Mouse (Mus musculus): Measurements from ENCODE around the gene Spata31d1c. TPM values are rescaled to one million over a fixed set of nuclear protein-coding genes. Genes with fewer than 3 reads are reported as not detected.

Gene Spata31d1c
- not detected for total RNA-seq (2021)
- long read RNA-seq: 0 reads

DNA sequence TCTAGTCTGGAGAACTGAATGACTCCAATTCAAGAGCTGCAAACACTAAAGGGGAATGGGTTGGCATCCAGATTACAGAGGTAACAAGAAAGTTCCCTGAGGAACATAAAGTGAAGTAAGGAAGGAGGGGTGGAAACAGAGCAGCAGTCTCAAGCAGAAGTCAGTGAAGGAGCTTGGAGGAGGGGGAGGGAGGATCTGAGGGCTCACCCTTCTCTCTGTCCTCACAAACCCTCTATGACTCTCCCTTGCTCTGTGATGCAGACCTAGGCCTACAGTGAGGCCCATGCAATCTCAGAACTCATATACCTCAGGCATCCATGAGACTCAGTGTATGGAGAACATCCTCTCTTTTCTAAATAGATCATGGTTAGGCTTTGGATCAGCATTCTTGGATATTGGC is at the start of gene Spata31d1c:
TSS of gene Spata31d1c (plus strand) at position 301 of the 400 bp plus-strand sequence.
- DNase-seq (ENCODE audit: low spot score in 2 of 2): no peak

DNA sequence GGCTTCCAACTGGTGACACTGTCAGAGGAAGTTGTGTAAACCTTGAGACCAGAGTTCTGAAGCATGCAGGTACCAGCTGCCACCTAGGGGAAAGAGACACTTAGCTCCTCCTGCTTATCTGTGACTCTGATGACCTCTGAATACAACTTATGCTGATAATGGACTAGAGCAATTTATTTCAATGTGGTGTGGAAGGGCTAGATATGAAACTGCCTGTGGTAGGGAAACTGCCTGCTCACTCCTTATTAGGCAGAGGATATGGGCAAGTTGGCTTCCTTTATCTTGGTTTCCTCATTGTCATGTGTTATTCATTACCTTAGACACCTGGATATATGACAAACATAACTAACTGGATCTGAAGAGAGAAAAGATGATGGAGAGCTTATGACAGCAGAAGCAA is 44.0 kb upstream of the Spata31d1c start:
- DNase-seq (ENCODE audit: low spot score in 2 of 2): no peak

- no peak for DNase-seq (ENCODE audit: low spot score in 2 of 2)
Observed at GRCm38 (mm10) chr13:65005414-65005813, 27.4 kb upstream of the Spata31d1c start.

DNA sequence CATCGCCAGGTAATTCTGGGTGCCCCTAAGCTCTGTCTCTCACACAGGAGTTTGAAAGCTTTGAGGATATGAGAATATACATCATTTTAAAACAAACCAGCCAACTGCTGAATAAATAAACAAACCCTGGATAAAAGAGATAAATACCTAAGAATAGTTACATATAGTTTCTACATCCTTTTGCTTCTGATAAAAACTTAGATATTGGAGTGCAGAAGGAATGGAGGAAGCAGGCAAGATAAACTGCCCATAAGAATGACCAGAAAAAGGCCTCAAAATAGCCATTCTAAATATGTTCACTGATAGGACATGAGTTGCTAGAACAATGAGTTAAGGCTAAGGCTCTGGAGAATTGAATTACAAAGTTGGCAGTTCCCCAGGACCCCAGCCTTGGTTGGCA is 26.1 kb upstream of the Spata31d1c start:
- no peak for DNase-seq (ENCODE audit: low spot score in 2 of 2)

DNA sequence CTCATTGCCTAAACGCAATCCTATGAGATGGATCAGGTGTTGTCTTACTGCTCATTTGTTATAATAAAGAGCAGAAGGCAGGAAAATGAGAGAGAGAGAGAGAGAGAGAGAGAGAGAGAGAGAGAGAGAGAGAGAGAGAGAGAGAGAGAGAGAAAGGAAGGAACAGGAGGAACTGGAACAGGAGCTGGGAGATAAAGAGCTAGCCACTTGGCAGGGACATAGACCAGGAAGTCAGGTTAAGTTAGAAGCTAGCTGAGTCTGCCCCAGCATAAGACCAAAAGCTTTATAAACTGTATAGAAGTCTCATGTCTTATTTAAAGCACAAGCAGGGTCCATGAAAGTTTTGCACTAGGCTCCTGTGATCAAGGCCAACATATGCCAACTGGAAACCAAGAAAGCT is 24.9 kb upstream of the Spata31d1c start:
- no peak for DNase-seq (ENCODE audit: low spot score in 2 of 2)

DNA sequence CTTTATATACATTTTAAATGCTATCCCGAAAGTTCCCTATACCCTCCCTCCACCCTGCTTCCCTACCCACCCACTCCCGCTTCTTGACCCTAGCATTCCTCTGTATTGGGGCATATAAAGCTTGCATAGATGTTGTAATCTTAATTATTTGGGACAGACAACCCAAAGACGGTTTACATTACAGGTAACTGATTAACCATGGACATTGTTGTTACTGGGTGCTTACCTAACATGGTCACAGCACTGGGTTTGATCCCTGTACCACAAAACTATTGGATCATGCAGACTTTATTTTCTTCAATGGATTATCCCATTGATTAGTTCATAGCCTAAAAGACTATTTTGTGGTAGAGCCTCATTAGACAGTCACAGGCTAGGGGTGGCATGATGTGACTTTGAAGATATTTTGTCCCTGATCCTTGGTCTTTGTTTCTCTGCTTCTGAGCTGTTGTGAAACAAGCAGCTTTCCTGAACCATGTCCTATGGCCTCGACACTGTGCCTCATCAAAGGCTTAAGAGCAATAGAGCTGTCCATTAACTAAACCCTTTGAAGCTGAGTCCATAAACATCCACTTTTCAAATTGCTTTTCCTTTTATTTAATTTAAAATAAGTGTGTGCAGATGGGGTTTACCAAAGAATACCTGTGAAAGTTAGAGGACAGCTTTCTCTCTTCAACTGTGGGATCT is 21.7 kb upstream of the Spata31d1c start:
- no peak for DNase-seq (ENCODE audit: low spot score in 2 of 2)

DNA sequence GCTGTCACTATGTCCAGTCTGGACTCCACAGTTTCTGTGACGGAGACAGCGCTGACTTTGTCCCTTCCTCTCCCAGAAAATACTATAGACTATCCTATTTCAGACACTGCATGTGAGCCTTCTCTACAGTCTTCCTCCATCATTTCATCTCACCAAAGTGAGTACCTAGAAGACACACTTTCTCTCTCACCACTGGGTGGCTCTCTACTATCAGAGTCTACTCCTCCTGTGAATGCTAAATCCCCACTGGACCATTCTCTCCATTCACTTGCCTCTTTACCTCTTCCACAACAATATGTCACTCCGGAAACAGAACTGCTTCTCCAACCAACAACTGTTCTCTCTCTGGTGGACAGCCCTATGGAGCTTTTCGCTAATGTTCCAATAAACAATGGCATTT is 2.2 kb downstream of the Spata31d1c start:
- DNase-seq (ENCODE audit: low spot score in 2 of 2): peak in 1 of 2 experiments; percentile 2

GRCm38 (mm10) chr13:65052660-65053059 is 19.8 kb downstream of the Spata31d1c start, which contains the start of gene Prss47:
Prss47 (minus strand) TSS chr13:65052760.
- no peak for DNase-seq (ENCODE audit: low spot score in 2 of 2)

DNA sequence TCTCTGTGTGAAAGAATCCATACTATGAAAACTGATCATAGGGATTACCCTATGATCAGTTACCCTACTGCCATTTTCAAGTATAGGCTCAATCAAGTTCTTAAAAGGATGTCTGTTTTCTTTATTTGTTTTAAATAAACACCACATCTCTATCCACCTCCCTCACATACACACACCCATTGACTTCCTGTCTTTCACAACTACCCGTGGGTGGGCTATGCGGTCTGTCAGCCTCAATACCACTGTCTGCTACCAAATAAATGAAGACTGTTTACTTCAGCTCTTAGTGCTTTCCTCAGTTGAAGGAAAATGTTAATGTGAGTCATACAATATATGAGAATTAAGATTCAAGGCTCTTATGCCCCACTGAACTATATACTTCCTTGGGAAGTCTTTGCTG is 37.1 kb downstream of the Spata31d1c start:
- DNase-seq (ENCODE audit: low spot score in 2 of 2): no peak

Other genes starting within 250 kb of the Spata31d1c start
- 1 to 10 TPM; 2.2 to 2.4 TPM for gene Cntnap3, start 129.1 kb upstream of the Spata31d1c start, total RNA-seq (2021)
- not detected for gene Spata31, start 115.7 kb upstream of the Spata31d1c start, total RNA-seq (2021)
- gene Prss47, start 19.7 kb downstream of the Spata31d1c start, total RNA-seq (2021): not detected
- 10 to 100 TPM; 44.0 to 44.2 TPM for gene Mfsd14b, start 79.9 kb downstream of the Spata31d1c start, total RNA-seq (2021)
- gene Olfr465-ps1, start 105.0 kb downstream of the Spata31d1c start, total RNA-seq (2021): not detected
- gene Olfr466, start 117.2 kb downstream of the Spata31d1c start, total RNA-seq (2021): not detected
- gene Nlrp4f, start 172.9 kb downstream of the Spata31d1c start, total RNA-seq (2021): under 1 TPM in 1 of 2 experiments, not detected in 1; 0.45 TPM
- gene Gm10775, start 226.5 kb downstream of the Spata31d1c start, total RNA-seq (2021): under 1 TPM in 1 of 2 experiments, not detected in 1; 0.27 TPM
- gene Zfp369, start 245.8 kb downstream of the Spata31d1c start, total RNA-seq (2021): 10 to 100 TPM; 65.3 to 66.1 TPM